Mouse (Mus musculus) cerebellum, postnatal 36 days (tissue): Measurements from ENCODE around the gene Ncoa7.
A peak's percentile ranks its signal among the peaks of the same experiment; 100 is the strongest.

ENCODE experiments used
- DNase-seq, 2 experiments: peaks; one replicate each; pipeline ENCODE4 v3.0.0; 2021 to 2022; ENCODE audit warnings: mixed read lengths in 2 of 2

Ncoa7 gene

GRCm38 (mm10) chr10:30787684-30788339 lies 15.3 kb downstream of the Ncoa7 start:
- no peak for DNase-seq

- no peak for DNase-seq
Observed at GRCm38 (mm10) chr10:30786103-30786754, 16.9 kb downstream of the Ncoa7 start.

DNA sequence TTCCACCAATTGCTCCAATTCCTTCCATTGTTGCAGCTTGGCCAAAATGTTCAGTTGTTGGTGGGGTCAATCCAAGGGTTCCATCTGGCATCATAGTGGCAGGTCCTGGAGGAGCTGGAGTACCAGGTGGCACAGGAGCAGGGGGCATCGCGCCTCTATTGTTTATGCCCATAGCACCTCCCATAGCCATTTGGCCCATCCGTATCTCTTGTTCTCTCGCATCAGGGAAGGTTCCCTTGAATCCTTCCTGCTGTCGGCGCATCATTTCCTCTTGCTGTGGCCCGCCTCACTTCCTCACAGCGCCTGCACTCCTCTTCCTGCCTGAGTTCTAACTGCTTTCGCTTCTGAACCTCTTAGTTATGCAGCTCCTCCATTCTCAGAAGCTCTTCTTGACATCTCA lies 22.2 kb downstream of the Ncoa7 start:
- peak; percentile 63 to 71 for DNase-seq

GRCm38 (mm10) chr10:30778240-30778639 lies 24.9 kb downstream of the Ncoa7 start:
- DNase-seq, result peak; percentile 77 to 79

DNA sequence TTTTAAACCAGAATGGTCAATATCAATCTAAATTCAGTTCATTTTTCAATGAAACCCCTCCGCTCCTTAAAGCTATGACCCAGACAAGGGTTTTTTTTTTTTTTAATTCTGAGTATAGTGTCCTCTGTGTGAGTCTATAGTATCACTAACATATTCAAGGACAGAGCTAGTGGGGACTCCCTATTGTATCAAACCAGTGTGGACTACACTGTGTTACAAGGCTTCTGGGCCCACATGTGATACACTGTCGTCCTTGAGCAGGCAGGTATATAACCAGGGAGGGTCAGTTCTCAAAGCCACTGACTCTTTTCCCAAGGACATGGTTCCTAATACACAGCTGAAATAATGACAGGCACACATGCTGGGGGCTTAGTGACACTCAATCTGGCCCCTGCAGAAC lies 27.1 kb downstream of the Ncoa7 start:
- no peak for DNase-seq

- DNase-seq, result no peak
Observed at GRCm38 (mm10) chr10:30775568-30775967, 27.6 kb downstream of the Ncoa7 start.

DNA sequence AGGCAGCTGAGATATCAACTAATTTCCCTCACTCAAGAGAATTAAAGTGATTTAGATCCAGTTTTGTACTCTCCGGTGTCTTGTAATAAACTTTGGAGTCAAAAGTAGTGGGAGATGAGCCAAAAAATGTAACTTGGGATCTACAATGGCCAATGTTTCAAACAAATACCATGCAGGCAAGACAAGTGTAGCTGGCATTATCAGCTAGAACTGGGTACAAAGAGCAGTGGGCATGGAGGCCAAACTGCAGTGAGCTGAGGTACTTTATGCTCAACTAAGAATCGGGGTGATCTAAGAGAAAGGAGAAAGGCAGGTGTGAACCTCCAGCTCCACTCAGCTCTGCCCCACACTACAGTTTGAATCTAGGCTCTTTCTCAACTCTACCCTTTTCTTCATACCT lies 28.7 kb downstream of the Ncoa7 start:
- no peak for DNase-seq

DNA sequence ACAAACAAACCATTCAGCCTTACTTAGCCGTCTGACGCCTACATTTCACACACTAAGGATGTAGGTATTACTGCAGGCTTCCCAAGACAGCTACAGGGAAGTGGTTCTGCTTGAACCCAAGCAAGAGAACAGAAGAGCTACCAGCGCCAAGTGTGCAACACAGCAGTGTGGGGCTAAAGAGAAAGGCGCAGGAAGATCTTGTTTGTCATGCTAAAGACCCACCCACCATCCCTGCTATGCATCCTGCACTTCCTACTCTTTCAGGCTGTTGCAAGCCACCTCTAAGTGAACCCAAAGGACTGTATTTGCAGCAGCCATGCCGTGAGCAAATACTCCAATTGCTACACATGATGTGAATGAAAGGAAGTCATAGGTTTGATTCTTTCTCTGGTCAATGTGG lies 29.9 kb downstream of the Ncoa7 start:
- no peak for DNase-seq

DNA sequence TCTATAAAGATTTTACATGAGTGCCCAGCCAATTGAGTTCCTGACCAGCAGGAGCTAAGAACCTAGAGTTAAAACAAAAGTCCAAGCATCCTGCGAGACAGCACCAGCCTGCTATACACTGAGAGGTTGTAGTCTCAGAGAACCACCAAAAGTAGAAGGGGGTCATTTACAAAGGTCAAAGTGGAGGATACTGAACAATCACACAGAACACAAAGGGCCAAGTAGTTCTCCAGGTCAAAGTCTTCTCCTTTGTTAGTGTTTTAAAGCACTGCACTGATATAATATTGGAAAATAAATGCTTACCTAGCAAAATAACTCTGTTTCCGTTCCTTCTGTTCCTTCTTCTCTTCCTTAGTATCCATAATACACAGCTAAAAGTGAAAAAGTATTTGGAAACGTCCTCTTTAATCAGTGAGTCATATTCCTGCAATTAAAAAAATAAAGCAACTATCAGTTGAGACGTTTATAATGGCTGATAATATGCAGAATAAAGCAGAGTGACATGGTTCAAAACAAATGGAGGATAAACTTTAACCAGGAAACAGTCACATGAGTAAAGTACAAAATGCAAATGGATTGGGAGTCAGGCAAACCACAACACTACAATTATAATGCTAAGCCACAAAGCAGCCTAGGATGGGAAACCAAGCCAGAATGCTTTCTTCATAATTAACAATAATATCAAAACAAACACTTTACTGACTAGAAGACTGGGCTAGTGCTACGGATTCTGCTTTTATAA lies 31.5 kb downstream of the Ncoa7 start:
- no peak for DNase-seq

DNA sequence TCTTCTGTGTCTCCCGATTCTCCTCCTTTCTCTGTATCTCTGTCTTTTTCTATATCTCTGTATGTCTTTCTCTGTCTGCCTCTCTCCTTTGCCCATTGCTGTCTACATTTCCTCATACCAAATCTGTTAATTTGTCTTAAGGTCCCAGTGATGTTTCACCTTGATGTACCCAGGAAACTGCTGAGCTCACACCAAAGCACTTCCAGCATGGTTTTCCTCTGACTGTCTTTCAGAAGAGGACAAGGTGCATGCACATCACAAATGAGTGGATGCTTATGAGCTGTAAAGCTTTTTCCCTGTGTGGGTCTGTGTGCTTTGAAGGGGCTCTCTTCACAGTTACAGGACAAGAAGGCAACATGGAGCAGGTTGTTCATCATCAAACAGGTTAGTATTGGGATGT lies 34.3 kb downstream of the Ncoa7 start:
- DNase-seq, result no peak

- no peak for DNase-seq
Observed at GRCm38 (mm10) chr10:30768250-30768649, 34.9 kb downstream of the Ncoa7 start.

DNA sequence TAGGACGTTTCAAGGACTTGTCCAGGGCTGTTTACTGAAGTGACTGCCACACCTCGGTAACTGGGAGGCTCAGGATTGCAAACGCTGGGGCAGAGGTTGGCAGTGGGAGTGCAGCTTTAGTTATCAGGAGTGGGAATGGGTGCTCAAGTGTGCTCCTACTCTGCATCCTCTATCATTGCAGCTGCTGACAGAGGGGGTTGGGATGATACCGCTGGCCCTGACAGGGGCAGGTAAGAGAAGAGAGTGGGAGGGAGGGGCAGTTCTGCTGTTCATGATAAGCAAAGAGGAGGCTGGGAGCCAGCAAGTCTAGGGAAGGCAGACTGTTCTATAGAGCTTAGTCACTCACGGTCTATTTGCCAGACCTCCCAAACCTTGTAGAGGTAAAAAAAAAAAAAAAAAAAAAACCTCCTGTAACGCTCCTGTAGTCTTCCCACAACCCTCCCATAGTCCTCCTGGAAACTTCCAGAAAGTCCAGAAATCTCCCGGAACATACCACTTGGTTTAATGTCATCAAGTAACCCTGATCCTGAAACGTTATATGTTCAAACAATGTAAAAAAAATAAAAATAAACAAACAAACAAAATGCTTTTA lies 39.9 kb downstream of the Ncoa7 start:
- DNase-seq, result no peak

- DNase-seq, result no peak
Observed at GRCm38 (mm10) chr10:30762284-30762964, 40.7 kb downstream of the Ncoa7 start.

DNA sequence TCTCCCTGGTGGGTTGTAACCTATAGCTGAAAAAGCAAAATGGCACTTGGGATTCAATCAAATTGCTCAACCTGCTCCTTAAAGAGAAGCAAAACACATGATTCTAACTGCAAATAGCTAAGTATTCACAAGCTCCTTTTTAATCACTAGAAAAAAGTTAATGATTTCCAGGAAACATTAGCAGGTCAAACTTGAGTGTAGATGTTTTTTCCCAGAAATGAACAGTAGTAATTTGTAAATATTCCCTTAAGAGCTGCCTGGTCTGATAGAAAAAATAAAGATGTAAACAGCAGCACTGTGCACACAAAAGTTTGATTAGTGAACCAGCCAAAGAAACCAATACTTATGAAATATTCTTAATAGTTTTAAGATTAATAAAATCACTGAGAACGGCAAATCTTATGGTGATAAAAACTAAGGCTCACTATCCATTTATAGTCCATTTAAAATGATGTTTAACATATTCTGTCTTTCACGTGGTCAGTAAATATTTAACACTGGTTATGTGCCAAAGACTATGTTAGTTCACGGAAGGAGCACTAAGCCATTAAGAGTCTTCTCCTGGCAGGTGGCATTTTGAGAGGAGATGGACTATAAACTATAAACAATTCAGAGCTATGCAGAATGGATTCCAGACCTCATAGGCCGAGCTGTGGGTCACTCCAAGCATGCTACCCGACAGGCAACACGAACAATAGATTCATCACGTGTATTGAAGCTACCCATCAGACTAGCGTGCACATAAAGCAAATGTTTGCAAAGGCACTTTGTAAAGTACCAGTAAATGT lies 43.6 kb downstream of the Ncoa7 start:
- DNase-seq, result no peak

GRCm38 (mm10) chr10:30756064-30756463 lies 47.1 kb downstream of the Ncoa7 start:
- DNase-seq, result no peak

- DNase-seq, result no peak
Observed at GRCm38 (mm10) chr10:30754825-30755457, 48.2 kb downstream of the Ncoa7 start.

DNA sequence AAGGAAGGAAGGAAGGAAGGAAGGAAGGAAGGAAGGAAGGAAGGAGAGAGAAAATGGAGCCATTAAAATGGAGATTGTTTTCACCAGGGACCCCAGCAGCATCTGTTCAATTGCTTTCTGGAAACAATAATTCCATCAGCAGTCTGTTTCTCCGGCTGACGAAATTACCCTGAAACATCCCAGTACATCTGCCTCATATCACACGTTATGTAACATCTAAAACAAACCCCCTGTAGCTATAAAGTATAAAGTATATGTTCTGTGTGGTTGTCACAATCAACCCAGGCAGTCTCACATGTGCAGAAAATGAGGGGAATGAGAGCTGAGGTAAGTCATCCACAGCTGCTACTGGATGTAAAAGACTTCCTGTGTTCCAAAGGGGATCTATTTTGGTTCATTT lies 49.0 kb downstream of the Ncoa7 start:
- no peak for DNase-seq

DNA sequence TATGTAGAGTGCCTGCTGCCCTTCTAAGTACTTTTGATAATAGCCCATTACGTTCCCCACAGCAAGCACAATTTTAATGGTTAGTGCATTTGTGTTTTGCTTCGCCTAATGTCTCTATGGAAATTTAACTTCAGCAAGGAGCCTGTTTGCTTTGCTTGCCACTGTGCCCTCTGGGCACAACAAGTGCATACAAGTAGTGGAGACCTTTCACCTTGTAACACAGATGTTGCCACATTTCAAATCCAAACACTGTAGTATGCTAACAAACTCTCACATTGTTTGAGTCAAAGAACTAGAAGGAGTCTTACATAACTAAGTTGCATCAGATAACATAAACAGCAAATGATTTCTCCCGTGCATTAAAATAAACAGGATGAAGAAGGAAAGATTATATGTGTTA lies 50.6 kb downstream of the Ncoa7 start:
- no peak for DNase-seq

GRCm38 (mm10) chr10:30751586-30751985 lies 51.5 kb downstream of the Ncoa7 start:
- no peak for DNase-seq

- no peak for DNase-seq
Observed at GRCm38 (mm10) chr10:30749807-30750206, 53.3 kb downstream of the Ncoa7 start.

GRCm38 (mm10) chr10:30745238-30745974 lies 57.7 kb downstream of the Ncoa7 start:
- peak in 1 of 2 experiments; percentile 10 for DNase-seq
